Mouse (Mus musculus) neural tube, embryonic 14.5 days (tissue): ENCODE data around the gene Rnaseh2a. TPM values are rescaled to one million over a fixed set of nuclear protein-coding genes. Genes with fewer than 3 reads are reported as not detected.

ENCODE experiments used
- ATAC-seq: fragments of 200-750 bp; cut with Nextera tagmentation; 2 replicates; pipeline ENCODE4 v1.8.0; 2017; ENCODE audit warnings: low read depth, mild to moderate bottlenecking, moderate TSS enrichment, moderate library complexity
- H3K27ac ChIP-seq: fragments of 300-500 bp; sonication (generic); 2 replicates; pipeline ENCODE4 v1.5.1; 2014; ENCODE audit warnings: low read depth, mild to moderate bottlenecking, control low read depth, low read length, moderate library complexity, mixed read lengths
- H3K27me3 ChIP-seq: fragments of 300-500 bp; sonication (generic); 2 replicates; pipeline ENCODE4 v1.6.1; 2014; ENCODE audit warnings: low read length; ENCODE audit not compliant: control insufficient read depth, insufficient read depth
- H3K36me3 ChIP-seq: fragments of 300-500 bp; sonication (generic); 2 replicates; pipeline ENCODE4 v1.6.1; 2014; ENCODE audit warnings: low read length, mixed read lengths; ENCODE audit not compliant: control insufficient read depth, insufficient read depth
- H3K4me1 ChIP-seq: fragments of 300-500 bp; sonication (generic); 2 replicates; pipeline ENCODE4 v1.6.1; 2014; ENCODE audit warnings: low read length; ENCODE audit not compliant: control insufficient read depth, insufficient read depth
- H3K4me2 ChIP-seq: fragments of 300-500 bp; sonication (generic); 2 replicates; pipeline ENCODE4 v1.6.1; 2014; ENCODE audit warnings: mild to moderate bottlenecking, low read depth, low read length, control low read depth
- H3K4me3 ChIP-seq: fragments of 300-500 bp; sonication (generic); 2 replicates; pipeline ENCODE4 v1.5.1; 2014; ENCODE audit warnings: low read depth, low read length, control low read depth, mixed read lengths
- H3K9ac ChIP-seq: fragments of 300-500 bp; sonication (generic); replicated peaks from 2 replicates; pipeline ENCODE4 v1.6.1; 2014; ENCODE audit warnings: low read depth, mild to moderate bottlenecking, control low read depth, low read length, mixed read lengths
- H3K9me3 ChIP-seq: fragments of 300-500 bp; sonication (generic); 2 replicates; pipeline ENCODE4 v1.6.1; 2016; ENCODE audit warnings: low read length; ENCODE audit not compliant: control insufficient read depth
- WGBS: fragments of 180-500 bp; shearing (Covaris S2); extraction: QIAGEN DNeasy Blood & Tissue Kit; methylation state at CpG from one replicate; pipeline ENCODE4 v1.1.7; 2014; 5-methylcytosine and 5-hydroxymethylcytosine counted together
- polyA plus RNA-seq: library from polyadenylated mRNA; unstranded; fragments of >200 nt; fragmentation: Nextera tagmentation; extraction: Ambion mirVana; gene quantifications from 2 replicates; pipeline ENCODE4 v1.2.1, GENCODE M21; 2014

Gene Rnaseh2a
- polyA plus RNA-seq, 1 experiment from 2014 or later = 48.0 TPM

DNA sequence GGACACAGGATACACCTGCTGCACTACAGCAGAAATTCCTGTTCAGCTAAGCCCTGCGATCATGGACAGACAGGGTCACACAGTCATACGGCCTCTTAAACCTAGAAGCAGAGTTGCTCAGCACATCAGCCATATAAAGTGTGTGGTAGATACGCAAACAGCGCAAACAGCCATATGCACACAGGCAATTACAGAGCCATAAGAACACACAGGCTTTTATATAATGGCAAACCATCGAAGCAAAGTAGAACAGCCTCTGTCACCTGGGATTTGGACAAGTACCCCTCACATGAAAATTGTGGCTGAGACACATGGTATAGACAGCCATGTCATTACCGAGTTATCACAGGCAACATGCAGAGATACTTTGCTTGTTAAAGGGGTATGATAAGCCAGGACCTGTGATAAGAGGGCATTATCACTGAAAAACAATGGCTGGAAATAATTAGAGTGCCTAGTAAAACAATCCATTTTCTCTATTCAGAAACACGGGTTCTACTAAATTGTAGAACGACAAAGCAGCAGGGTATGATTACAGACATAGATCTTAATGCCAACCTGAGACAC is 16.9 kb upstream of the Rnaseh2a start:
- Histone ChIP-seq H3K27me3 (no peaks in the 10 kb centered on the region), H3K4me2 (peak overlapping the region; percentile 98), H3K9me3 (no peaks in the 10 kb centered on the region), H3K4me1 (peaks cover 16% of the 10 kb centered on the region), H3K36me3 (no peaks in the 10 kb centered on the region), H3K4me3 (peak overlapping the region; percentile 39; the same call in 1 of the 2 replicates), H3K27ac (peak overlapping the region; percentile 65; the same call in 1 of the 2 replicates), H3K9ac (no peak overlapping the region)
- 33% methylated on average over 8 of the region's 8 CpGs for WGBS
- ATAC-seq = no peak

- under 1% methylated on average over 53 of the region's 53 CpGs for WGBS
- Histone ChIP-seq H3K4me1 (peaks cover 18% of the 10 kb centered on the region), H3K36me3 (no peaks in the 10 kb centered on the region), H3K9me3 (no peaks in the 10 kb centered on the region), H3K27me3 (no peaks in the 10 kb centered on the region), H3K9ac (peak overlapping the region; percentile 56), H3K4me3 (peak overlapping the region; percentile 39), H3K4me2 (peak overlapping the region; percentile 98), H3K27ac (peak overlapping the region; percentile 65)
- ATAC-seq = peak; percentile 54
These were observed 16.3 kb upstream of the Rnaseh2a start for GRCm38 (mm10) chr8:84985684-84986378.

DNA sequence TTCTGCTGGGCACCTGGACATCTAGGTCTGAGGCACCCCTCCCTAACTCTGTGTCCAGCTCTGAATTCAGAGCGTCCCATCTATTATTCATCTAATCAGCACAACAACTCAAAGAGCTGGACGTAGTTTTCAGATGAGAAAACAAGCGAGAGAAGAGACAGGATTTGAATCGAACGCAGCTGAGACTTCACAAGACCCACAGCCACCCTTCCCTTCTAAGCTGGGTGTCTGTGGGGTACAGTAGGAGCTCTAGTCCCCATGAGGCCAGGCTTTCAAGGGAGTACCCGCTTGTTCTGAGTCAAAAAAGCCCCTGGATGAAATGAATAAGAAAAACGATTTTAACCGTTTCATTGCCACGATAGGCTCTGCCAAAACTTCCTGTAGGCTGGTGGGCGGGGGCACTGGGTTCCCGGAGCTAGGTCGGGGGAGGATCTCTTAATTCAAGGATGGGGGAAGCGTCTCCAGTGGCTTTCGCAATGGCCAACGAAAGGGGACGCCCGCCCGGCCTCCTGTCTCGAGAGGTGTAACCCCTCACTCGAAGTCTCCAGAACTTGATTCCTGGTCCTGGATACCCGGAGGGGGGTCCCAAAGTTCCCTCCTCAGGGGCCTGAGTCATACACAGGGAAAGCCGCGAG is 15.6 kb upstream of the Rnaseh2a start:
- Histone ChIP-seq H3K4me2 (peak overlapping the region; percentile 98), H3K4me3 (peak overlapping the region; percentile 39), H3K27me3 (no peaks in the 10 kb centered on the region), H3K4me1 (peaks cover 21% of the 10 kb centered on the region), H3K27ac (no peak overlapping the region), H3K36me3 (no peaks in the 10 kb centered on the region), H3K9ac (peak overlapping the region; percentile 56), H3K9me3 (no peaks in the 10 kb centered on the region)
- no peak for ATAC-seq
- WGBS = under 1% methylated on average over 23 of the region's 23 CpGs

DNA sequence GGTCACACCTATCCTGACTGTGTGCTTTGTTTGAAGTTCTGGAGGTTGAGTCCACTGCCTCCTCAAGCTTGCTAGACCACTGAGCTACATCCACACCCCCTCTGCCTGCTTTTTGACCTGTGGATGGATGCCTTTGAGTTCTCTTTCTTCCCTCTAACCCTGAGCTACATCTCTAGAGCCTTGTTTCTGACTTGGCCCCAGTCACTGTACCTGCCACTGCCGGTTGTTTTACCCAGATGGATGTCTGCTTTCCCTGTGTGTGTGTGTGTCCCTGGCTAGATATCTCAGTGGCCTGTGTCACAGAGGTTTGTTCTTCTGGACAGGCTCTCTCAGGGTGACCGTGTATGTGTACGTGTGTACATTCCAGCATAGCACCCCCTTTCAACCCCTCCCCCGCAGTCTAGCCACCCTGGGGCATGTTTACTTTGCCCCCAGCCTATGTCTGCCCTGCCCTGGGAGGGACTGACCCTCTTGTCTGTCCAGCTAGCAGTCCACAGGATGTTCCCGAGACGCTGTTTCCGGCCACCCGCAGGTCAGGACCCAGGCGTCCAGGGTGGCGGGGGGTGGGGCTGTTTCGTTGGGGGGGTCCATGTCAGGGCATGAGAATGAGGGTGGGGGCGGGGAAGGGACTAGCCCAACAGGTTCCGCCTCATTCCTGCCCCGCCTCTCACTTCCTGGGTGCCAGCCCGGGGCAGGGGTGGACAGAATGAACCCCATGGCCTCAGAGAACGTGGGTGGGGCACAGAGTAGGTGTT is 14.9 kb upstream of the Rnaseh2a start:
- no peaks in the 10 kb centered on the region for H3K36me3 ChIP-seq
- no peak for ATAC-seq
- WGBS = 7% methylated on average over 16 of the region's 16 CpGs
- H3K27me3 ChIP-seq = no peaks in the 10 kb centered on the region
- H3K9ac ChIP-seq = no peak overlapping the region
- H3K4me1 ChIP-seq = peaks cover 23% of the 10 kb centered on the region
- H3K9me3 ChIP-seq = no peaks in the 10 kb centered on the region
- H3K27ac ChIP-seq = no peak overlapping the region
- H3K4me2 ChIP-seq = peak overlapping the region; percentile 98; the same call in 1 of the 2 replicates
- H3K4me3 ChIP-seq = no peak overlapping the region

DNA sequence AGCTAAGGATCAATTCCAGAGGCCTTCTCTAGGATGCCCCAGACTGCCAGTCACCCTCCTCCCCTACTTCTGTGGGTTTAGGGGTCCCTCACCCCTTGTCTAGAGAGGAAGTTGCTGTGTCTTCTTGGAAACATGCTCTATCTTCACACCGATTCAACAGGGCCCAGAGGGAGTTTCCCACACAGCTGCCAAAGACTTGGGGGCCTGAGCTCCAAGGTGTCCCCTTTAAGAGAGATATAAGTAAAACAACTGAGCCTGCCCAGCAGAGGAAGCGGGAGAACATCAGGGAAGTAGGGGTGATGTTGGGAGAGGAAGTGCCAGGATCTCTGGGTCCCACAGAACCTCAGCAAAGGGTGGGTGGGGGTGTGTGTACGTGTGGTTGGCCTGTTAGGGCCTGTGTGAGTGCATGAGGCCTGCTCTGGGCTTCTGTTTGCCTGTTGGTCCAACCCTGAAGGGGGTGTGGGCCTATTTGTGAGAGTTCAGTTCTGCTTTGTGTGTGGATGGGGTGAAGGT is 13.0 kb upstream of the Rnaseh2a start:
- no peaks in the 10 kb centered on the region for H3K9me3 ChIP-seq
- H3K9ac ChIP-seq = no peak overlapping the region
- no peak for ATAC-seq
- H3K27ac ChIP-seq = no peak overlapping the region
- H3K36me3 ChIP-seq = no peaks in the 10 kb centered on the region
- H3K4me1 ChIP-seq = peaks cover 34% of the 10 kb centered on the region
- H3K4me2 ChIP-seq = no peak overlapping the region
- WGBS = 68% methylated on average over 3 of the region's 3 CpGs
- H3K27me3 ChIP-seq = 0 out of 2 replicates have a peak, but pooled peaks cover 3% of the 10 kb centered on the region
- no peak overlapping the region for H3K4me3 ChIP-seq

DNA sequence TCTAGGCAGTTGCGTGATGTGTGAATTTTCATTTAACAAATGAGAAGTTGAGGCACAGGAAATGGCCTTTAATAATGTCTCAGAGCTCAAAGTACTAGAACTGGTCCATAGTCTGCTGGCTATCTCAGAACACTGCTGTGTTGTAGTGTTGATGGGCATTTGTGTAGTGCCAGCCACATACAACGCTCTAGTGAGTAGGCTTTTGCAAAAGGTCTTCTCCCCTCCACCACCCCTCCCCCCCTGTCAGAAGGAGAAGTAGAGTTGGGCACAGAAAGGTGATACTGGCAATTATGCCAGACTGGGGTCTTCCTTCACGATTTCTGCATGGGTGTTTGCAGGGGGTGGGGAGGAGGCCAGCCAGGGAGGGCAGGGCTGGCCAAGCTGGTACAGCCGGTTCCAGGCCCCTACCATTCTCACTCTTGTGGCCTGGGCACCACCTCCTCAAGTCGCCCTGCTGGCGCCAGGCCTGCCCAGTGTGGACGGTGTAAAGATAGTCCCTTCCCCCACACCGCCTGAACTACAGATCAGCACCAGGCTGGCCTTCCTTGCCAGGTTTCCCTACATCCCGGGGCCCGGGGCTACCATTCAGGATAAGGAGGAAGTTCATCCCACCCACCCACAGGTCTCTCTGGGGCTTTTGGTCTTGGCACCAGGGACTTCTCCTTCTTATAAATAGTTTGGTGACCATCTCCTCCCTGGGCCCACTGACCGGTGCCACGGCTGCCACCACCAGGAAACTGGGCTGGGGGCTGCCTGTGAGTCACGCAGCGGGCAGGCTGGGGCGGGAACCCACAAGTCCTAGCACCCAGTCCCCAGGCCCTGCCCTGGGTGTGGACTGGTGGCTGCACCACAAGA is 12.3 kb upstream of the Rnaseh2a start:
- Histone ChIP-seq H3K27ac (no peak overlapping the region), H3K4me3 (no peak overlapping the region), H3K9ac (no peak overlapping the region), H3K27me3 (0 out of 2 replicates have a peak, but pooled peaks cover 4% of the 10 kb centered on the region), H3K9me3 (no peaks in the 10 kb centered on the region), H3K4me2 (no peak overlapping the region), H3K36me3 (no peaks in the 10 kb centered on the region), H3K4me1 (peaks cover 40% of the 10 kb centered on the region)
- WGBS = 81% methylated on average over 15 of the region's 15 CpGs
- ATAC-seq = no peak

DNA sequence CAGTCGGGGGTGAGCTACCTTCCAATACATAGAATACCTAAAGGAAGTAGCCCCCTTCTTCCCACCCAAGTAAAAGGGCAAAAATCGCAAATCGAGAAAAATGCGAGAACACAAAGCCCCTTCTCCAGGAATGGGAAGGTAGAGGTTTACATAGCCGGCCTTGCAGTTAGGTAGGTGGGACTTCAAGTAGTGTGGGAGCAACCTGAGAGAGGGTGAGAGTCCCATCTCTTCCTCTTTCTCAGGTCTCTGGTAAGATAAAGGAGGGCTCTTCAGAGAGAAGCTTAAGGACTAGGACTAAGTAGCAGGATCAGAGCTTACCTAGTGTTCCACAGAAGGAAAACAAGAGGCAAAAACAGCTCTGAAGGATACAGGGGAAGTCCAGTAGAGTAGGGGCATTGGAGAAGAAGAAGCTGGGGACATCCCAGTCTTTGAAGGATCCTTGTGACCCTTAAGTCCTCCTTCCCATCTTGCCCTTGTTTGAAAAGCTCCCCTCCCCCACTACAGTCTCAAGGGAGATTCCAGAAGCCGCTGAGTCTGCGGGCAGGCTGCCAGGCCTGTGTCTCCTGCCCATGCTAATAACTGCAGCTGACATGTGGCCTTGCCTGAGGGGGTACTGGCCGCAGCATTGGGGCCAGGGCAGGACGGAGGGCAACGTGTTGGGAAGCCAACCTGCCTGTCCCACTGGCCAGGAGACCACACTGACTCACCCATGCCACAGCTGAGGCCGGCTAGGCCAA is 11.2 kb upstream of the Rnaseh2a start:
- H3K4me1 ChIP-seq = peaks cover 49% of the 10 kb centered on the region
- no peak overlapping the region for H3K9ac ChIP-seq
- no peak overlapping the region for H3K27ac ChIP-seq
- no peak for ATAC-seq
- 0 out of 2 replicates have a peak, but pooled peaks cover 4% of the 10 kb centered on the region for H3K27me3 ChIP-seq
- H3K36me3 ChIP-seq = no peaks in the 10 kb centered on the region
- whole genome bisulfite sequencing = 32% methylated on average over 11 of the region's 11 CpGs
- H3K9me3 ChIP-seq = no peaks in the 10 kb centered on the region
- no peak overlapping the region; the same call in 1 of the 2 replicates for H3K4me2 ChIP-seq
- H3K4me3 ChIP-seq = no peak overlapping the region
